Mouse (Mus musculus): Measurements from ENCODE around the gene Umad1. TPM values are rescaled to one million over a fixed set of nuclear protein-coding genes. Genes with fewer than 3 reads are reported as not detected.

The Umad1 gene
- polyA plus RNA-seq (2014; fragmentation: Nextera tagmentation; extraction: Ambion mirVana) = 25.0 and 25.1 TPM in 2 replicates

DNA sequence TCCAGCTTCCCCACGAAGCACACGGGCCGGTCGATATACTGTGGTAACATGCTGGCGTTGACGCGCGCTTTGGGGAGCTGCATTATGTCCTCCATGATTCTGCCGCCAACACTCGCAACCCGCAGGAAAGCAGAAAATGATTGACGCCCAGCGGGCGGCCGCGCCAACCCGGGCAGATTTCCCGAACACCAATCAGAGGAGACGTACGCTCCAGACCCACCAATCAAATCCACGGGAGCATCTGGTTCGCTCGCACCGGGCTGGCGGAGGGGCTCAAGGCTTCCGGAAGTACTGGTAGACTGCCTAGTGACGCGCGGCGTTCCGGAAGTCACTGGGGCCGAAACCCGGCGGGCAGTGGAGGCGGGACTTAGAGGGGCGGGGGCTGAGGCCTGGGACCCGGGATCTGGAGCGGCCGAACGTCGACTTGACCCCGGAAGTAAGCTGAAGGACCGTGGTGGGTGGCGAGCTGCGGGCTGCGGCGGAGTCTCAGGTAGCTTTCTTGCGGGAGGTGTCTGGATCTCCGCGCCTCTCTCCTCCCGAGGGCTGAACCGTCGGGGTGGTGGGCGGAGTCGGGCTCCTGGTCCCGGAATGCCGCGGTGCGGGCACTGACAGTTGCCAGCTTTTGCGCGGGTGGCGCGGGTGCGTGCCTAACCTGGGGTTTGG is at the start of gene Umad1, which contains the start of the genes Rpa3 and Gm45062:
TSS of gene Umad1 (plus strand) at position 285 of the 663 bp plus-strand sequence.
TSS of gene Rpa3 (minus strand) at position 170 of the 663 bp plus-strand sequence.
TSS of gene Gm45062 (plus strand) at position 447 of the 663 bp plus-strand sequence.
- Histone ChIP-seq H3K4me2 (peak within 1 kb of the TSS; percentile 82), H3K4me3 (ENCODE audit: low read depth, low read length) (peak within 1 kb of the TSS; percentile 89), H3K4me1 (ENCODE audit: control insufficient read depth, insufficient read depth, low read length) (peaks cover 4% of the 10 kb centered on the region; the same call in 1 of the 2 replicates), H3K27ac (ENCODE audit: low read depth, low read length) (peak within 1 kb of the TSS; percentile 64), H3K27me3 (ENCODE audit: control insufficient read depth, insufficient read depth, low read length) (no peaks in the 10 kb centered on the region), H3K9me3 (replicated peaks; ENCODE audit: control insufficient read depth, low read length) (no peaks in the 10 kb centered on the region), H3K36me3 (ENCODE audit: control insufficient read depth, insufficient read depth, low read length) (no peaks in the 10 kb centered on the region), H3K9ac (ENCODE audit: low read depth, low read length) (peak within 1 kb of the TSS; percentile 88)
- WGBS (ENCODE audit: insufficient replicate concordance) = under 1% methylated on average over 64 of the region's 64 CpGs
- peak; percentile 100 for ATAC-seq (replicated peaks; ENCODE audit: insufficient number of reproducible peaks, low FRiP score, low TSS enrichment)

DNA sequence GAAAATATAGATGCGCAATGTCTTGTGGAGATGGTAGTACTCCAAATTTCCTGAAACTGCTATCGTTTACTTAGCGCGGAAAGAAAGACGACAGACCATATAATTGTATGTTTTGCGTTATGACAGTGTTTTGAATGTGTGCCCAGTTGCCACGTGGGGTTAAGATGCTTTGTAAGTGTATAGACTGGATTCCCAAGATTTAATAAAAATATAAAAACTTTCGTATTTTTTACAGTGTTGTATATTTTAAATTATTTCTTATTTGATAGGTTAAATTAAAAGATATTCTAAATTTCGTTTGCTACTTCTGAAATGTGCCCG is 49.3 kb upstream of the Umad1 start:
- Histone ChIP-seq H3K4me3 (ENCODE audit: low read depth, low read length) (peak overlapping the region; percentile 84), H3K4me1 (ENCODE audit: control insufficient read depth, insufficient read depth, low read length) (peaks cover 8% of the 10 kb centered on the region), H3K27ac (ENCODE audit: low read depth, low read length) (peak overlapping the region; percentile 96), H3K27me3 (ENCODE audit: control insufficient read depth, insufficient read depth, low read length) (no peaks in the 10 kb centered on the region), H3K4me2 (peak overlapping the region; percentile 68), H3K9me3 (replicated peaks; ENCODE audit: control insufficient read depth, low read length) (no peaks in the 10 kb centered on the region), H3K9ac (ENCODE audit: low read depth, low read length) (peak overlapping the region; percentile 95), H3K36me3 (ENCODE audit: control insufficient read depth, insufficient read depth, low read length) (no peaks in the 10 kb centered on the region)
- WGBS (ENCODE audit: insufficient replicate concordance) = 11% methylated on average over 10 of the region's 10 CpGs
- no peak for ATAC-seq (replicated peaks; ENCODE audit: insufficient number of reproducible peaks, low FRiP score, low TSS enrichment)

DNA sequence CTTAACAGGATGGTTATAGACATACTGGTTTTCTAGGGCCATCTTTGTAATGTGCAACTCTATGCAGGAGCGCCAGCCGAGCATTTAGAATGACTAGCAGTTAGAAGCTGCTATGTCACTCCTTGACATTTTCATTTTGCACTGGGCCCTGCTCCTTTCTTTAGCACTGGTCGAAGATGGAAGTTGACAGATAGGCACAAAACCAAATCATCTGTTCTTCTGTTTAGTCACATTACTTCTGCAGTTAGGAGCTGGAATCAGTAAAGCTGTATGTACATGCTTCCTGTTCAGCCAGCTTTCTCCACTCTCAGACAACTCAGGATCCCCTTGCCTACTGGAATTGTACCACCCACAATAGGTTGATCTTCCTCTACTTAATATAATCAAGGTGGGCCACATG is 48.4 kb upstream of the Umad1 start:
- WGBS (ENCODE audit: insufficient replicate concordance) = 87% methylated on average over 3 of the region's 3 CpGs
- Histone ChIP-seq H3K4me1 (ENCODE audit: control insufficient read depth, insufficient read depth, low read length) (peaks cover 8% of the 10 kb centered on the region), H3K36me3 (ENCODE audit: control insufficient read depth, insufficient read depth, low read length) (peaks cover 5% of the 10 kb centered on the region; the same call in 1 of the 2 replicates), H3K27me3 (ENCODE audit: control insufficient read depth, insufficient read depth, low read length) (no peaks in the 10 kb centered on the region), H3K27ac (ENCODE audit: low read depth, low read length) (no peak overlapping the region), H3K9ac (ENCODE audit: low read depth, low read length) (no peak overlapping the region), H3K9me3 (replicated peaks; ENCODE audit: control insufficient read depth, low read length) (no peaks in the 10 kb centered on the region), H3K4me2 (peak overlapping the region; percentile 29), H3K4me3 (ENCODE audit: low read depth, low read length) (no peak overlapping the region; the same call in 1 of the 2 replicates)
- ATAC-seq (replicated peaks; ENCODE audit: insufficient number of reproducible peaks, low FRiP score, low TSS enrichment) = no peak

DNA sequence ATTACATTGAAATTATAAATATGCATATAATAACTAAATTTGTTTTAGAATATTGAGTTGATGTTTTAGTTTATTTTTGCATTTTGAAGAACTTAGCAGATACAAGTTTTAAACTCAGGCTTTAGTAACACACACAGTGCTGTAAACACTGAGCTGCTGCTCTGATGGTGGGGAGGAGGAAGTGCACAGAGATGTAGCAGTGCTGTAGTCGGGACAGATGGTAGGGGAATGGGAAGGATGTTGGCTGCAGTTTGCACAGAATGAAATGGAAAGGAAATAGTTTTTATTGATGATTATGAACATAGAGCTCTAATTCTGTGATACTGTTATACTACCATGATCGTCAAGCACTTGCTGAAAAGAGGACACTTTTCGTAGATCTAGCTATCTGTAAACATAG is 32.1 kb upstream of the Umad1 start:
- Histone ChIP-seq H3K36me3 (ENCODE audit: control insufficient read depth, insufficient read depth, low read length) (peaks cover 3% of the 10 kb centered on the region; the same call in 1 of the 2 replicates), H3K27me3 (ENCODE audit: control insufficient read depth, insufficient read depth, low read length) (no peaks in the 10 kb centered on the region), H3K4me2 (no peak overlapping the region), H3K4me1 (ENCODE audit: control insufficient read depth, insufficient read depth, low read length) (no peaks in the 10 kb centered on the region), H3K4me3 (ENCODE audit: low read depth, low read length) (no peak overlapping the region), H3K9me3 (replicated peaks; ENCODE audit: control insufficient read depth, low read length) (no peaks in the 10 kb centered on the region), H3K27ac (ENCODE audit: low read depth, low read length) (no peak overlapping the region), H3K9ac (ENCODE audit: low read depth, low read length) (no peak overlapping the region)
- ATAC-seq (replicated peaks; ENCODE audit: insufficient number of reproducible peaks, low FRiP score, low TSS enrichment) = no peak
- WGBS (ENCODE audit: insufficient replicate concordance) = 77% methylated on average over 3 of the region's 3 CpGs

DNA sequence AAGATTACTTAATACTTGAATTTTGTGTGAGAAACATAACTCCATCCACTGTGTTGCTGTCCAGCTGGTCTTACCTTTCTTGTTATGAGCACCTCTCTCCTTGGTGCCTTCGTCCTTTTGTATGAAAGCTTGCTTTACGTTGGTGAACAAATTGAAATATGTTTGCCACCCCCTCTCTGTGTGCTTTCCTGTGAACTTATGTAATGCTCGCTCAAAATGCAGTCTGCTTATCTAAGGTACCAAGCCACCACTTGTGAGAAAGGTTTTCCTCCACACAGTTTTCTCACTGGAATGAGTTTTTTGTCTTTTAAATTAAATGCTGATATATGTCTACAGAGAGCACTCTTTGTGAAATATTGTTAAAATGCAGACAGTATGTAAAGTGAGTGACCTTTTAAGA is 30.5 kb upstream of the Umad1 start:
- Histone ChIP-seq H3K4me1 (ENCODE audit: control insufficient read depth, insufficient read depth, low read length) (no peaks in the 10 kb centered on the region), H3K27me3 (ENCODE audit: control insufficient read depth, insufficient read depth, low read length) (no peaks in the 10 kb centered on the region), H3K4me2 (no peak overlapping the region), H3K9me3 (replicated peaks; ENCODE audit: control insufficient read depth, low read length) (no peaks in the 10 kb centered on the region), H3K27ac (ENCODE audit: low read depth, low read length) (no peak overlapping the region), H3K9ac (ENCODE audit: low read depth, low read length) (no peak overlapping the region), H3K36me3 (ENCODE audit: control insufficient read depth, insufficient read depth, low read length) (peaks cover 3% of the 10 kb centered on the region; the same call in 1 of the 2 replicates), H3K4me3 (ENCODE audit: low read depth, low read length) (no peak overlapping the region)
- no peak for ATAC-seq (replicated peaks; ENCODE audit: insufficient number of reproducible peaks, low FRiP score, low TSS enrichment)
- WGBS (ENCODE audit: insufficient replicate concordance) = 84% methylated on average over 3 of the region's 3 CpGs

DNA sequence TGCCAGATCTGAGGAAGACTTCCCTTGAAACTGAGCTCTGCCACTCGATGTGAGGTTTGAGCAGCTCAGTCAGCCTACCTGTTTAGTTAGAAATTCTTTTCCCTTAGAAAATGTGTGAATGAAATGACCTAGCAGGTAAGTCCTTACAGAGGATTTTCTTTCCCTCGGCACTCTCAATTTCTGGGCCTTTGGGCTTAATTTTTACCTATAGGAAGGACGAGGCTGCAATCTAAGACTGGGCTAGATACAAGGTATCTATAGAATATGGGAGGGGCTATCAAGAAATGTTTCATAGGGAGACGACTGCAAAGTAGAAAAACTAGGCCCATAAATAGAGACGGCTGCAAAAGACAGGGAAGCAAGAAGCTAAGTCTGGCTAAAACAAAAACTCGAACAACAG is 772 bp upstream of the Umad1 start:
- H3K9ac ChIP-seq (ENCODE audit: low read depth, low read length) = peak overlapping the region; percentile 88
- H3K4me2 ChIP-seq = peak overlapping the region; percentile 82
- peaks cover 4% of the 10 kb centered on the region; the same call in 1 of the 2 replicates for H3K4me1 ChIP-seq (ENCODE audit: control insufficient read depth, insufficient read depth, low read length)
- no peaks in the 10 kb centered on the region for H3K9me3 ChIP-seq (replicated peaks; ENCODE audit: control insufficient read depth, low read length)
- WGBS (ENCODE audit: insufficient replicate concordance) = 8% methylated on average over 6 of the region's 6 CpGs
- no peaks in the 10 kb centered on the region for H3K27me3 ChIP-seq (ENCODE audit: control insufficient read depth, insufficient read depth, low read length)
- H3K4me3 ChIP-seq (ENCODE audit: low read depth, low read length) = peak overlapping the region; percentile 89
- H3K36me3 ChIP-seq (ENCODE audit: control insufficient read depth, insufficient read depth, low read length) = no peaks in the 10 kb centered on the region
- ATAC-seq (replicated peaks; ENCODE audit: insufficient number of reproducible peaks, low FRiP score, low TSS enrichment) = no peak
- H3K27ac ChIP-seq (ENCODE audit: low read depth, low read length) = peak overlapping the region; percentile 64

DNA sequence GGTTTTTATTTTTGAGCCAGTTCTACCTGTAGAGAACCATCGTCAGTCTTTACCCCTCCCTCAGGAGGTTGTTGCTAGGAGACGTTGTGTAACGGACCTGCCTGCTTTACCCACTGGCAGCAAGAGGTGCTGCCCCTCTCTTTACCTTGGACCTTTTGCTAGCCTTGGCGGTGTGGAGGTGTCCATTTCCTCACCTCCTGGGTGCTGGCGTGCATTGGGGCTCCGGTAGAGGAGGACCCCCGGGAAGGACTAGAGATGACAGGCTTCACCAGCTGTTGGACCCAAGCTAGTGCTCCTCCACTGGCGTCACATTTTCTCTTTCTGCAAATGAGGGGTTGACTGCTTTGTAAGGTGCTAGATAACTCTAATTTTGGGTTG is 568 bp downstream of the Umad1 start:
- no peaks in the 10 kb centered on the region for H3K9me3 ChIP-seq (replicated peaks; ENCODE audit: control insufficient read depth, low read length)
- WGBS (ENCODE audit: insufficient replicate concordance) = 2% methylated on average over 8 of the region's 8 CpGs
- H3K27ac ChIP-seq (ENCODE audit: low read depth, low read length) = peak overlapping the region; percentile 57; the same call in 1 of the 2 replicates
- no peaks in the 10 kb centered on the region for H3K27me3 ChIP-seq (ENCODE audit: control insufficient read depth, insufficient read depth, low read length)
- peak overlapping the region; percentile 79 for H3K9ac ChIP-seq (ENCODE audit: low read depth, low read length)
- H3K4me1 ChIP-seq (ENCODE audit: control insufficient read depth, insufficient read depth, low read length) = peaks cover 4% of the 10 kb centered on the region; the same call in 1 of the 2 replicates
- no peaks in the 10 kb centered on the region for H3K36me3 ChIP-seq (ENCODE audit: control insufficient read depth, insufficient read depth, low read length)
- peak; percentile 41; the same call in 1 of the 2 replicates for ATAC-seq (replicated peaks; ENCODE audit: insufficient number of reproducible peaks, low FRiP score, low TSS enrichment)
- peak overlapping the region; percentile 89 for H3K4me3 ChIP-seq (ENCODE audit: low read depth, low read length)
- H3K4me2 ChIP-seq = peak overlapping the region; percentile 76

DNA sequence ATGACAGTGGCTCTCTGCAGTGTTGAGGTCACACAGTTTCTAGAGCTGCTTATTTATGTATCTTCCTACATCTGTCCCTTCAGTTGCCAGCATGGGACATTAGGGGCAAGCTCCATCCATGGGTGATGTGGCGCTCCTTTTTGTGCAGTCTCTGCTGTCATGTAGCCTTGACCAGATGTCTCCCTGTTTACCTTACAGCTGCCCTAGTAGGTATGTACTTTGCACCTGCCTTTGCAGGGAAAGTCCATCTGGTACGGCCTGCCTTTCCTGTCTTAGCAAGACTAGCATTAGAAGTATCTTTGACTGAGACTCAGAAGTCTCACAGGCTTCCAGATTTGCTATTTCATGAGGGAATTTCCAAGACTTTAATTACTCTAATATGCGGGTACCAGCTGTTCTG is 12.0 kb downstream of the Umad1 start:
- WGBS (ENCODE audit: insufficient replicate concordance) = 76% methylated on average over 3 of the region's 3 CpGs
- H3K4me1 ChIP-seq (ENCODE audit: control insufficient read depth, insufficient read depth, low read length) = no peaks in the 10 kb centered on the region
- no peak for ATAC-seq (replicated peaks; ENCODE audit: insufficient number of reproducible peaks, low FRiP score, low TSS enrichment)
- H3K36me3 ChIP-seq (ENCODE audit: control insufficient read depth, insufficient read depth, low read length) = no peaks in the 10 kb centered on the region
- no peak overlapping the region for H3K9ac ChIP-seq (ENCODE audit: low read depth, low read length)
- H3K27ac ChIP-seq (ENCODE audit: low read depth, low read length) = no peak overlapping the region
- H3K4me3 ChIP-seq (ENCODE audit: low read depth, low read length) = no peak overlapping the region
- H3K4me2 ChIP-seq = no peak overlapping the region
- H3K9me3 ChIP-seq (replicated peaks; ENCODE audit: control insufficient read depth, low read length) = no peaks in the 10 kb centered on the region
- H3K27me3 ChIP-seq (ENCODE audit: control insufficient read depth, insufficient read depth, low read length) = no peaks in the 10 kb centered on the region

Measured in heart, embryonic 11.5 days (tissue).